Mouse (Mus musculus) kidney, postnatal 36 days (tissue): ENCODE data around the gene Ints5.
"Not testable (repeated sequence)": the region's sequence is repeated elsewhere in the genome, so short reads cannot be mapped to it uniquely, and the experiment has no call there.

ENCODE experiments used
- DNase-seq, 2 experiments: peaks; one replicate each; pipeline ENCODE4 v3.0.0; 2021 to 2022; ENCODE audit warnings: mixed read lengths in 2 of 2

The Ints5 gene

DNA sequence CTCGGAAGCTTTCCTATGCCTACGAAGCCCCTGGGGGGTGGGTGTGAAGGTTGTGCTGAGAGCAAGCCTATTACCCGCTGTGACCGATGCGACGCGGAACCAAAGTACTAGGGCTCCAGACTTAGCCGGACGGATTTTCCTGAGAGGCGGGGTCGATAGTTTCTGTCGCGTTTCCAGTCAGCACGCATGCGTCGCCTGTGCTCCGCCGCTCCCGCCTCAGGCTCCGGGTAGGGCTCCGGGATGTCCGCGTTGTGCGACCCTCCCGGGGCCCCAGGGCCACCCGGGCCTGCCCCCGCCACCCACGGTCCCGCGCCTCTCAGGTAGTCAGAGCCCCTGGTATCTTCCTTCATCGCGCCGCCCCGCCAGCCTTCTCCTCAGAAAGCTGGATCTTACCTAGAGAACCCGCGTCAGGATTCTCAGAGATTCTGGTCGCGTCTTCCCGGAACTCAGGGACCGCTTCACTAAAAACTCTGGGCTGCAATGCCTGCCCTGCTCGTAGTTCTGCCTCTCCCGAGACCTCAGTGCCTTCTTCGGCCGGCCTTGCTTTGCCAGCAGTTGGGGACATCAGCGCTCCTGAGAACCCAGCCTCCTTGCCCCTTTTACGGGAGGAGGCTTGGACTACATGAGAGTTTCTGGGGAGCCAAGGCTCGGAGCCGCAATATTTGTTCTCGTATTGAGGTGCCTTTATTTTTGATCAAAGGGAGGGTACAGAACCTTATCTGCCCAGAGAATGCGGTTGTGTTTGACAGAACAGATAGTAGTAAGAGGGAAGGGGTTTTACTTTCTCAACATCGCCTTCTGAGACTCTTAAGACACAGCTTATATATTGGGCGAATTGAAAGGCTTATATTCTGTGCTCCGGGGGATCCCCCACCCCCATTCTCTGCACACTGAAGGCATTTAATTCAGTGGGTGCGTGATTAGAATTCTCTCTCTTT is at the start of gene Ints5:
Gene Ints5, plus strand, starts transcription at position 177 of the 938 bp plus-strand sequence.
- peak; percentile 83 to 91 for DNase-seq

- DNase-seq, result peak; percentile 80 to 93
Observed at GRCm38 (mm10) chr19:8844371-8845129, 48.3 kb upstream of the Ints5 start.

DNA sequence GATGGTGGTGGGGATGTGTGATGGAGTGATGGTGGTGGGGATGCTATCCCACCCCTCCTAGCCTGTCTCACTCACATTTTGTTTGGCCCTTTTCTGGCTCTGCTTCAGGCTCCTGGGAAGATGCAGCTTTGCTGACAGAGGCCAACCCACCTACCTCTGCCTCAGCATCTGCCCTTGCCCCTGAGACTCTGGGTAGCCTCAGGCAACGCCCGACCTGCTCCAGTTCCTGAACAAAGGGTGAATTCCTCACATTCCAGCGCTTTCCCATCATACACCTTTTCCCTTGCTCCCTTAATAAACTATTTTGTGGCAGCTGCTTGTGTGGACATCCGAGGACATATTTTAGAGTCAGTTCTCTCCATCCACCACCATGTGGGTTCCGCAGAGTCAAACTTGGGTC is 44.4 kb upstream of the Ints5 start:
- DNase-seq, result no peak

DNA sequence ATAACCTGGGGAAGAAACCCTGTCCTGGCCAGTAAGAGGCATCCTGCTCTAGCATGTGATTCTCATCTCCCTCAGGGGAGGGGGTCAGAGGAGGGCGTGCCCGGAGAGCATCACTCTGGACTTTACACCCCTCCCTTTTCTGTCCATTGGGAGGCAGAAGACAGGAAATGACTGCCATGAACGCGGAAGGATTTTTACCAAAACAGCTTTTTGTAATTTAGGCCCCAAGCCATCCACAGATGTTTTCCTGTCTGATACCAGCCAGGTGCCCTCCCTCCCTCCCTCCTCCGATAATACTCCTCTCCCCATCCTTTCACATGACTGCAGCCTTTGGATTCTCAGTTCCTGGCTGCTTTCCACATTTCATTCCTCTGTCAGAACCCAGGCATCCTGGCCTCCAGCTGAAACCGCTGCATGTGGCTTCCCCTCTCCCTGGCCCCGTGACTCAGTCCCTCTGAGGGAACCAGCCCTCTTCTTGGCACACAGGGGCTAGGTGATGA is 42.4 kb upstream of the Ints5 start, which contains the start of gene Lrrn4cl:
Gene Lrrn4cl, plus strand, starts transcription at position 367 of the 500 bp plus-strand sequence.
- peak; percentile 28 to 30 for DNase-seq

- DNase-seq, result peak in 1 of 2 experiments; percentile 25
Observed at GRCm38 (mm10) chr19:8851639-8852038, 41.2 kb upstream of the Ints5 start.

DNA sequence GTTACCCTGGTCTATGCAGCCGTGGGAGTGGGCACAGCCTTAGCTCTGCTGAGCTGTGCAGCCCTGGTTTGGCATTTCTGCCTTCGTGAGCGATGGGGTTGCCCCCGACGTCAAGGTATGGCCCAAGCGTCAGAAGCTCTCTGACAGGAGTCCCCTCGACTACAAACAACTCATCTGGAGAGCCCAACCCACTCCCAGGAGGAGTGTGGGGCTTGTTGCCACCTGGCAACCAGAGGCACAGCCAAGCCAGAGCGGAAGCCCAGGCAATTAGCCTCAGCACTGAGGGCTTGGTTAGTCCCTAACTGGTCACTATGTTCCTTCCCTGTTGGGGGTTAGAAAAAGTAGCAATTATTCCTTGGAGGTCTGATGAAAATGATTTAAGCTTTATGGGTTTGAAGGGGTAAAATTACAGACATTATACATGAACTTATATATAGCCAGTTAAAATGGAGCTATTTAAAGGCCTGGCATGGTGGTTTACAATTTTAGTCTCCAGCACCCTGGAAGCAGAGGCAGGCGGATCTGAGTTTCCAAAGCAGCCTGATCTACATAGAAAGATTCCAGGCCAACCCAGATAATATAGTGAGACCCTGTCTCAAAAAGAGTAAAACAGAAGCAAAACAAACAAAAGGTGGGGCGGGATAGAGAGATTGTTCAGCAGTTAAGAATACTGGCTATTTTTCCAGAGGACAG is 40.4 kb upstream of the Ints5 start:
- no peak for DNase-seq

DNA sequence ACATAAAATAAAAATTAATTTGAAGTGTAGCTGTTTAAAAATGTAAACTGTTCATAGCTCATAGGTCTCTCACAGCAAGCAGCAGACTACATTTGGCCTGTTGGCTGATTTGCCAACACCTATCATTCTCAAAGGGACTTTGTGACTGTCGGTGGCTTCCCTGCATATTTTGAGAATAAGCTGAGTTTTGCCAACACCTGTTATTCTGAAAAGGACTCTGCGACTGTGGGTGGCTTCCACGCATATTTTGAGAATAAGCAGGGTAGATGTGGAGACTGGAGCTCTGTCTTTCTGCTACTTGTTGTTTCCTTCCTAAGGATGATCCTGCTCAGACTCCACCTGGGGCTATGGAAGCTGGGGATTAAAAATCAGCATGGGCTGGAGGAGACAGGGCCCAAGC is 39.7 kb upstream of the Ints5 start:
- no peak for DNase-seq

DNA sequence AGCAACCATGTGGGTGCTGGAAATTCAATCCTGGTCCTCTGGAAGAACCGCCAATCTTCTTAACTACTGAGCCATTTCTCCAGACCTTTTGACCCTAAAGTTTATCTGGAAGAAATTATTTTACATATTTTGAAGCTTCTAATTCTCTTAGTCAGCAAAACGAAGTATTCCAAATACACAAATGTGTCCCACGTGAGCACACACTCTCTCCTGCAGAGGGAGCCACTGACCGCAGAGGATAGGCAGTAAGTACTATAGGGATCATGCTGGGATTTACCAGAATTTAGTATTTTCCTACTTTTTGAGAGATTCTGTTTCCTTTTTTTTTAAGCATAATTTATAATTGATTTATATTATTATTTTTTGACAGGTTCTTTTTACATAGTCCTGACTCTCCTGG is 35.1 kb upstream of the Ints5 start:
- DNase-seq, result peak; percentile 56 to 86

DNA sequence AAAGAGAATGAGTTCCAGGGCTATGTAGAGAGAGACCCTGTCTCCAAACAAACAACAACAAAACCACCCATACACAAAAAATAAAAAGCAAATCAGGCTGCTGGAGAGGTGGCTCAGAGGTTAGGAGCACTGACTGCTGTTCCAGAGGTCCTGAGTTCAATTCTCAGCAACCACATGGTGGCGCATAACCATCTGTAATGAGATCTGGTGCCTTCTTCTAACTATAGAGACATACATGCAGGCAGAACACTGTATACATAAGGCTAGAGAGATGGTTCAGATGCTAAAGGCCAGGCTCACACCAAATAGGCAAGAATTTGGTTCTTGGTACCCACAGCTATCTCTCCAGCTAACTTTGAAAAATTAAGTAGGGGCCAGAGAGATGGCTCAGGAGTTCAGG is 33.8 kb upstream of the Ints5 start:
- DNase-seq, result peak in 1 of 2 experiments; percentile 63

DNA sequence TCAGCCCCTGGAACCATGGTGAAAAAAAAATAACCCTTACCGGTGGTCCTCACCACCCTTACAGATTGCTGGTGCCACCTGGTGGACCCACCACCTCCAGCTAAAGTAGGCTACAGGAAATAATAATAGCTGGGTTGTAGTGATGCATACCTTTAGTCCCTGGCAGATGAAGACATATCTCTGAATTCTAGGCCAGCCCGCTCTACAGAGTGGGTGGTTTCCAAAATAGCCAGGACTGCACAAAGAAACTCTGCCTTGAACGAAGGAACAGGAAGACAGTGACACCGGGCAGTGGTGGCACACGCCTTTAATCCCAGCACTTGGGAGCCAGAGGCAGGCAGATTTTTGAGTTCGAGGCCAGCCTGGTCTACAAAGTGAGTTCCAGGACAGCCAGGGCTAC is 28.5 kb upstream of the Ints5 start:
- no peak for DNase-seq

DNA sequence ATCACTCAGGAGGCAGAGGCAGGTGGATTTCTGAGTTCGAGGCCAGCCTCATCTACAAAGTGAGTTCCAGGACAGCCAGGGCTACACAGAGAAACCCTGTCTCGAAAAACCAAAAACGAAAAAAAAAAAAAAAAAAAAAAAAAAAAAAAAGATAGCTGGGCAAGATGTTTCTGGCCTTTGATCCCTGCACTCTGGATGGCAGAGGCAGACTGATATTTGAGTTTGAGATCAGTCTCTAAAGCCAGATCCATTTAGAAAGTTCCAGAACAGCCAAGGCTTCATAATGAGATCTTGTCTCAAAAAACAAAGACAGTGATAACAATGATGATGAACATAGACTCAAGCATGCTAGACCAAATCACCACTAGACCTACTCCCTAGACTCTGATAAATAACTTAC is 22.4 kb upstream of the Ints5 start:
- DNase-seq, result not testable (repeated sequence)

DNA sequence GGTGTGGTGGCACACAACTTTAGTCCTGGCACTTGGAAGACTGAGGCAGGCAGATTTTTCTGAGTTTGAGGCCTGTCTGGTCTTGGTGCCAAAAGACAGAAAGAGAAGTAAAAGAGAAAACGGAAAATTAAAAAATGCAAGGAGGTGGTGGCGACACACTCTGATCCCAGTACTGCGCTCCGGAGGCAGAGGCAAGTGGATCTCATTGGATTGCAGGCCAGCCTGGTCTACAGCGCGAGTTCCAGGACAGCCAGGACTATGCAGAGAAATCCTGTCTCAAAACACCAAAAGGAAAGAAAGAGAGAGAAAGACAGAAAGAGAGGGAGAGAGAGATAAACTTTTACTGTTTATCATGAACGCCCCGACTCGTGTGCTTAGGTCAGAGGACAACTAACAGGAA is 22.0 kb upstream of the Ints5 start:
- no peak for DNase-seq

GRCm38 (mm10) chr19:8871267-8872186 is 21.3 kb upstream of the Ints5 start, which contains the start of gene Ubxn1:
Gene Ubxn1 (plus strand): TSS chr19:8871496.
- peak; percentile 97 to 98 for DNase-seq

DNA sequence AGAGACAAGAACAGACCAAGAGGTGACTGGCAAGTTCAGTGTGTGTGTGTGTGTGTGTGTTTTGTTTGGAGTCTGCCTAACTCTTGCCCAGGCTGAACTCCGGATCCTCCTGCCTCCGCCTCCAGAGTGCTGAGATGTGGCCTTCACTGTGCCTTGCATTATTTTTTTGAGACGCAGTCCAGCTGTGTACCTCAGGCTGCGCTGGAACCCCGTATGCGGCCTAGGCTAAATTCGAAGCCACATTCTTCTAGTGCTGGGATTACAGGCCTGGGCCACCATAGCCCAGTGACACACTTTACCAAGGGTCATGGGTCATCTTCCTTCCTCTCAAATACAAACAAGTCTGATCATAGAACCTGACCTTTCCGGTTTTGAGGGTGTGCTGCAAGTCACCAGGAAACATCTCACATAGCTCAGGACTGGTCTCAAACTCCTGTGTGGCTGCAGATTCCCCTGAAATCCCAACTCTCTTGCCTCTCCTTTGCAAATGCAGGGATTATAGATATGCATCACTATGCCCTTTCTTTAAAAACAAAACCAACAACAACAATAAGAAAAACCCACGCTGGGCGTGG is 20.5 kb upstream of the Ints5 start:
- peak in 1 of 2 experiments; percentile 47 for DNase-seq

- no peak for DNase-seq
Observed at GRCm38 (mm10) chr19:8875031-8875430, 17.8 kb upstream of the Ints5 start.

DNA sequence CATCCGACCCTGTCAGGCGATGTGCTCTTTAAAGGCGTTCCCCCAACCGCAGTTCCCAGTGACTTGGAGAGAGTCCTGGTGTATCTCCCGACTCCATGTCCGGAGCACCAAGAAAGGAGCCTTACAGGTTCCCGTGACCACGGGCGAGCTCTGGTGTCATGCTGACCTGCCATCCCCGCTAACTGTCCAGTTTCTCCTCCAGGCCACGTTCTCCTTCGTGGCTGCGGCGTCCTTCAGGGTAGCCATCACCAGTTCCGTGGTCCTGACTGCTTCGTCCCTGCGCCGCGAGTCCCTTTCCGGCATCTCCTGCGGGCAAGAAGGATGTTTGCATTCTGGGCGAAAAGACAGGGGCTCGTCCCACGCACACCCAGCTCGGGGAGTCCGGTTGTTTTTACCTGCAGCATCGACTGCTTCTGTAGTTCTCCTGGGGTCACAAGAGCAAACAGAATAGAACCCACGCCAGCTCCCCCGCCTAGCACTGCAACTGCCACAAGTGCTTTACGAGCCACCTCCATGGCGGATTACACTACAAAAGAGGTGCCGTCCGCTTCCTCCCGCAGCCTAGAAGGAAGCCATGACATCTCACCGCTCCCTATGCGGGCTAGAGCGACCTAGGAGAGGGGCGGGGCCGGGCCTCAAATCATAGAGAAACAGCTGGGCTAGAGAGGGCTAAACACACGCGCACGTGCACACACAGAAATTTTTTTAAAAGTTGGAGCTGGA is 12.3 kb upstream of the Ints5 start, which contains the start of gene Uqcc3:
Gene Uqcc3, minus strand, starts transcription at position 613 of the 723 bp plus-strand sequence.
- DNase-seq, result peak; percentile 94 to 95

DNA sequence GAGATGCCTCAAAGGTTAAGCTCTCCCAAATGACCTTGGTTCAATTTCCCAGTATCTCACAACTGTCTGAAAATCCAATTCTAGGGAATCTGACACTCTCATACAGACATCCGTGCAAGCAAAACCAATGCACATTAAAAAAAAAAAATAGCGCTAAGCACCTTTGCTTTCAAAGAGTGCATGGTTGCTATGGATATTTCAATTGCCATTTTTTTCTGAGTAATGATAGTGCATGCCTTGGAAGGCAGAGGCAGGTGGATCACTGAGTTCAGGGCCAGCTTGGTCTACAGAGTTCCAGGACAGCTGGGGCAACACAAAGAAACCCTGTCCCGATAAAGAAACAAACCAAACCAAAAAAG is 11.8 kb upstream of the Ints5 start:
- DNase-seq, result no peak

GRCm38 (mm10) chr19:8883616-8884015 is 9.2 kb upstream of the Ints5 start, which contains the start of the genes Lbhd1 and Gm49403:
Gene Lbhd1 (plus strand): TSS chr19:8883732.
Gene Gm49403 (plus strand): TSS chr19:8883930.
- DNase-seq, result no peak

DNA sequence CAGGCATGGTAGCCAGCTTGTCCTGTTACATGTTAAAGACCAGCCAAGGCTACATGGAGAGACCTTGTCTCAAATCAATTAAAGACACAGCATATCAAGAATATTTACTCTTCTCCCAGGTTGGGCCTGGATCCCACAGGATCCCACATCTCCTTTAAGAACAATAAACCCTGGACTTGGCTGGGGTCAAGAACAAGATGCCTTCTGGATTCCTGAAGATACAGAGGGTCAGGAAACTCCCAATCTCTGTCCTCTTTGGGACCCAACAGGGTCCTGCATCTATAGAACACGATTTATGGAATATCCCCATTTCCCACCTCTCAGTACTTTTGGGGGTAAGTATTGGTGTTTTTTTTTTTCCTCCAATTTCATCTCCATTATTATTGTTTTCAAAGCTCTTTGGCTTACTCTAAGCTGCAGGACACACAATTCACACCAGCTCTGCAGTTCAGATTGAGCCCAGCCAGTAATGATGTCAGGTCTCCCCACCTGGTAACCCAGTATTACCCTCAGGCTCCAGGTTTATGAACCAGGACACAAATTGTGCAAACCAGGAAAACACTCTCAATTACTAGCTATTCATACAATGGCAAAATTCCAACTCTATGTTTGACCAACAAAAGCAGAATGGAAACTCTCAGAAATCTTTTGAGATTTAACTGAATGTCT is 5.8 kb upstream of the Ints5 start:
- no peak for DNase-seq
